Comparison of ENCODE assay signal across 25 mouse cellular contexts in genomic region chr13:48252559-48252958, GRCm38 (mm10). TPM values are rescaled to one million over a fixed set of nuclear protein-coding genes. Genes with fewer than 3 reads are reported as not detected.
A peak's percentile ranks its signal among the peaks of the same experiment; 100 is the strongest.
DNase-seq lines count a peak whose midpoint lies in the region; ATAC-seq and TF ChIP-seq lines count a peak whose summit lies in the region.
"Had no signal": no experiment of that assay in that cellular context is flagged by ENCODE, and none has a peak within 500 bp of the region (broad histone marks: within the 10 kb centered on the region; RNA-seq: fewer than 3 reads in every experiment).

No protein-coding gene starts in this region.

- peaks cover 14% of the 10 kb centered on the region for H3K9me3 ChIP-seq in midbrain, embryonic 10.5 days (replicated peaks)
- 0 out of 2 replicates have a peak, but pooled peaks cover 5% of the 10 kb centered on the region for H3K9me3 ChIP-seq in midbrain, embryonic 13.5 days
- H3K9me3 ChIP-seq in ES-E14 (ENCODE audit: control insufficient read depth, insufficient read depth, low read depth, low read length) = no peaks in the 10 kb centered on the region
- no peaks in the 10 kb centered on the region for H3K9me3 ChIP-seq in intestine, postnatal 0 days (ENCODE audit: control insufficient read depth)
- H3K9me3 ChIP-seq: embryonic facial prominence, embryonic 15.5 days had no signal

- H3K4me3 ChIP-seq in midbrain, embryonic 10.5 days = no peak overlapping the region
- H3K4me3 ChIP-seq in midbrain, embryonic 13.5 days (replicated peaks) = no peak overlapping the region
- no peak overlapping the region for H3K4me3 ChIP-seq in ES-E14 (ENCODE audit: insufficient read depth in 1 of 2, low read depth in 1 of 2, low read length in 2 of 2, poor library complexity in 1 of 2, severe bottlenecking in 1 of 2)
- no peak overlapping the region for H3K4me3 ChIP-seq in intestine, postnatal 0 days (ENCODE audit: low read depth, low read length)
- H3K4me3 ChIP-seq: embryonic facial prominence, embryonic 13.5 days; embryonic facial prominence, embryonic 15.5 days; erythroblast, embryonic 14.5 days had no signal

- in situ Hi-C loops in ES-E14 (cut with MboI; ENCODE audit: low sequenced_read_pairs in 2 of 2, unreplicated experiment in 2 of 2) = no loop called here

- H3K4me1 ChIP-seq in midbrain, embryonic 10.5 days = peaks cover 13% of the 10 kb centered on the region
- 0 out of 2 replicates have a peak, but pooled peaks cover 8% of the 10 kb centered on the region for H3K4me1 ChIP-seq in midbrain, embryonic 13.5 days (replicated peaks)
- peaks cover 8 to 10% of the 10 kb centered on the region in 2 experiments; a peak in 2 of 4 replicates for H3K4me1 ChIP-seq in ES-E14 (ENCODE audit: control insufficient read depth in 2 of 2, insufficient read depth in 2 of 2, low read length in 2 of 2, poor library complexity in 1 of 2)
- H3K4me1 ChIP-seq in intestine, postnatal 0 days (replicated peaks; ENCODE audit: control insufficient read depth, insufficient read depth, low read length) = no peaks in the 10 kb centered on the region
- H3K4me1 ChIP-seq: embryonic facial prominence, embryonic 13.5 days; embryonic facial prominence, embryonic 15.5 days had no signal

- H3K27me3 ChIP-seq in midbrain, embryonic 10.5 days (ENCODE audit: low read depth, poor library complexity, severe bottlenecking) = no peaks in the 10 kb centered on the region
- no peaks in the 10 kb centered on the region for H3K27me3 ChIP-seq in midbrain, embryonic 13.5 days
- no peaks in the 10 kb centered on the region for H3K27me3 ChIP-seq in intestine, postnatal 0 days (replicated peaks; ENCODE audit: control insufficient read depth, insufficient read depth, low read length)
- H3K27me3 ChIP-seq: CH12.LX; embryonic facial prominence, embryonic 13.5 days; embryonic facial prominence, embryonic 15.5 days had no signal

- no peak overlapping the region for H3K9ac ChIP-seq in midbrain, embryonic 13.5 days (replicated peaks)
- H3K9ac ChIP-seq in ES-E14 (ENCODE audit: insufficient read depth, low read depth, low read length, poor library complexity, severe bottlenecking) = no peak overlapping the region
- no peak overlapping the region for H3K9ac ChIP-seq in intestine, postnatal 0 days (ENCODE audit: low read depth, low read length)
- H3K9ac ChIP-seq: embryonic facial prominence, embryonic 13.5 days; embryonic facial prominence, embryonic 15.5 days had no signal

- no peaks in the 10 kb centered on the region for H3K36me3 ChIP-seq in midbrain, embryonic 10.5 days
- no peaks in the 10 kb centered on the region for H3K36me3 ChIP-seq in midbrain, embryonic 13.5 days
- H3K36me3 ChIP-seq in ES-E14 (ENCODE audit: control insufficient read depth, insufficient read depth, low read length, poor library complexity, severe bottlenecking) = no peaks in the 10 kb centered on the region
- no peaks in the 10 kb centered on the region for H3K36me3 ChIP-seq in intestine, postnatal 0 days (ENCODE audit: control insufficient read depth, insufficient read depth)
- H3K36me3 ChIP-seq: embryonic facial prominence, embryonic 13.5 days; embryonic facial prominence, embryonic 15.5 days; G1E had no signal

- H3K4me2 ChIP-seq in midbrain, embryonic 13.5 days (replicated peaks) = no peak overlapping the region
- H3K4me2 ChIP-seq in intestine, postnatal 0 days (replicated peaks; ENCODE audit: low read depth) = no peak overlapping the region
- H3K4me2 ChIP-seq: embryonic facial prominence, embryonic 13.5 days; embryonic facial prominence, embryonic 15.5 days had no signal

- H3K27ac ChIP-seq in midbrain, embryonic 10.5 days (replicated peaks) = peak overlapping the region; percentile 73; the same call in 1 of the 2 replicates
- H3K27ac ChIP-seq in midbrain, embryonic 13.5 days = no peak overlapping the region
- H3K27ac ChIP-seq in ES-E14 (ENCODE audit: insufficient read depth, low read depth, low read length, poor library complexity, severe bottlenecking) = peak overlapping the region; percentile 93; the same call in 1 of the 2 replicates
- H3K27ac ChIP-seq in intestine, postnatal 0 days (ENCODE audit: low read depth, low read length) = no peak overlapping the region
- H3K27ac ChIP-seq: embryonic facial prominence, embryonic 13.5 days; embryonic facial prominence, embryonic 15.5 days had no signal

- TF ChIP-seq CTCF in intestine, postnatal 0 days (IDR thresholded peaks at IDR 0.05; ENCODE audit: low read depth) = no peak

- no peak for ATAC-seq in midbrain, embryonic 13.5 days
- no peak for ATAC-seq in CD4-positive, CD25-positive, alpha-beta regulatory T cell, adult 4 months
- ATAC-seq in intestine, postnatal 0 days = no peak
- ATAC-seq: activated CD4-positive, CD25-positive, alpha-beta regulatory T cell, adult 4 months; forebrain, embryonic 14.5 days; forebrain, embryonic 16.5 days; Patski had no signal

- no peak for DNase-seq in midbrain, embryonic 10.5 days (ENCODE audit: low spot score)
- peak; percentile 56 for DNase-seq in ES-E14 (ENCODE audit: low read depth, low spot score)
- DNase-seq in ZHBTc4 (ENCODE audit: low read depth, low spot score) = peak; percentile 86
- DNase-seq: adrenal gland, adult 8-10 months; adrenal gland, postnatal 25 days; cerebellum, adult 11 months; cerebellum, adult 18-20 months; cerebellum, adult 8-10 months; cerebellum, adult 9-11 months; cerebellum, postnatal 14 days; cerebellum, postnatal 36 days; embryo, embryonic 11 days had no signal

- WGBS in midbrain, embryonic 10.5 days = 33% methylated on average over 2 of the region's 2 CpGs
- WGBS in midbrain, embryonic 13.5 days = 6% methylated on average over 2 of the region's 2 CpGs
- WGBS in intestine, postnatal 0 days = 52% methylated on average over 2 of the region's 2 CpGs

TF ChIP-seq in ES-E14, 5 proteins besides CTCF, POLR2A, EP300 and RAD21:
- TF ChIP-seq ZNF384 (IDR thresholded peaks at IDR 0.05; ENCODE audit: low read depth, low read length) (no peak), CHD2 (IDR thresholded peaks at IDR 0.05; ENCODE audit: low read depth, low read length) (peak; percentile 45; the same call in 1 of the 2 replicates)

RNA-seq across cellular contexts. Expression of gene Id4, which starts 8.5 kb away (rescaled TPM):
- polyA plus RNA-seq in midbrain, embryonic 10.5 days (2016; fragmentation: Nextera tagmentation; extraction: Ambion mirVana) = 21.7 and 40.0 TPM in 2 replicates
- 124 and 162 TPM in 2 replicates for polyA plus RNA-seq in midbrain, embryonic 13.5 days (2015; fragmentation: Nextera tagmentation; extraction: Ambion mirVana)
- total RNA-seq in ES-E14 (2012; rRNA removed) = 0.76 and 0.79 TPM in 2 replicates
- not detected for polyA plus RNA-seq in CD4-positive, CD25-positive, alpha-beta regulatory T cell, adult 4 months (2017; shearing (Covaris generic))
- polyA plus RNA-seq in intestine, postnatal 0 days (2015; fragmentation: Nextera tagmentation; extraction: Ambion mirVana) = 10.1 and 12.6 TPM in 2 replicates
- total RNA-seq: CH12.LX; common myeloid progenitor, adult 5-6 weeks; G1E had no signal
- polyA plus RNA-seq: activated CD4-positive, CD25-positive, alpha-beta regulatory T cell, adult 4 months; G1E had no signal

Comparison
In these comparisons a context has a peak if more than half of its experiments do, and no peak if none do; other contexts are left out.
1. H3K27ac ChIP-seq: peak in midbrain, embryonic 10.5 days (single experiment) and ES-E14 (single experiment); none in midbrain, embryonic 13.5 days (single experiment) and intestine, postnatal 0 days (single experiment).
2. RNA of gene Id4, which starts 8.5 kb away (polyA plus RNA-seq): 124 to 162 TPM in midbrain, embryonic 13.5 days, 21.7 to 40.0 TPM in midbrain, embryonic 10.5 days and 10.1 to 12.6 TPM in intestine, postnatal 0 days; not detected in CD4-positive, CD25-positive, alpha-beta regulatory T cell, adult 4 months; every median in the first group is over 10 times any median in the second.